Mouse (Mus musculus) hindbrain, embryonic 15.5 days (tissue): ENCODE results near the gene Flot2. TPM values are rescaled to one million over a fixed set of nuclear protein-coding genes. Genes with fewer than 3 reads are reported as not detected.

Experiments used
- ATAC-seq: fragments of 200-750 bp; cut with Nextera tagmentation; 2 replicates; pipeline ENCODE4 v1.8.0; 2017; ENCODE audit warnings: low read depth, moderate number of reproducible peaks, moderate TSS enrichment; ENCODE audit not compliant: low FRiP score
- H3K27ac ChIP-seq: fragments of 300-500 bp; sonication (generic); replicated peaks from 2 replicates; pipeline ENCODE4 v1.5.1; 2015; ENCODE audit warnings: mild to moderate bottlenecking, inconsistent platforms
- H3K27me3 ChIP-seq: fragments of 300-500 bp; sonication (generic); 2 replicates; pipeline ENCODE4 v1.6.1; 2015; ENCODE audit warnings: control low read depth, inconsistent platforms
- H3K36me3 ChIP-seq: fragments of 300-500 bp; sonication (generic); 2 replicates; pipeline ENCODE4 v1.6.1; 2015; ENCODE audit warnings: control low read depth, inconsistent platforms
- H3K4me1 ChIP-seq: fragments of 300-500 bp; sonication (generic); replicated peaks from 2 replicates; pipeline ENCODE4 v1.6.1; 2015; ENCODE audit warnings: control low read depth, inconsistent platforms
- H3K4me2 ChIP-seq: fragments of 300-500 bp; sonication (generic); 2 replicates; pipeline ENCODE4 v1.6.1; 2015; ENCODE audit warnings: moderate library complexity, mild to moderate bottlenecking, inconsistent platforms
- H3K4me3 ChIP-seq: fragments of 300-500 bp; sonication (generic); 2 replicates; pipeline ENCODE4 v1.5.1; 2015; ENCODE audit warnings: mild to moderate bottlenecking, inconsistent platforms
- H3K9ac ChIP-seq: fragments of 300-500 bp; sonication (generic); 2 replicates; pipeline ENCODE4 v1.6.1; 2015; ENCODE audit warnings: inconsistent platforms
- H3K9me3 ChIP-seq: fragments of 300-500 bp; sonication (generic); 2 replicates; pipeline ENCODE4 v1.6.1; 2016; ENCODE audit warnings: control low read depth, inconsistent platforms
- WGBS: fragments of 180-500 bp; shearing (Covaris S2); methylation state at CpG from one replicate; pipeline ENCODE4 v1.1.7; 2015; 5-methylcytosine and 5-hydroxymethylcytosine counted together
- polyA plus RNA-seq: library from polyadenylated mRNA; unstranded; fragments of >200 nt; fragmentation: Nextera tagmentation; extraction: Ambion mirVana; gene quantifications from 2 replicates; pipeline ENCODE4 v1.2.1, GENCODE M21; 2015

Gene Flot2
- polyA plus RNA-seq, 1 experiment from 2014 or later = 106 TPM

DNA sequence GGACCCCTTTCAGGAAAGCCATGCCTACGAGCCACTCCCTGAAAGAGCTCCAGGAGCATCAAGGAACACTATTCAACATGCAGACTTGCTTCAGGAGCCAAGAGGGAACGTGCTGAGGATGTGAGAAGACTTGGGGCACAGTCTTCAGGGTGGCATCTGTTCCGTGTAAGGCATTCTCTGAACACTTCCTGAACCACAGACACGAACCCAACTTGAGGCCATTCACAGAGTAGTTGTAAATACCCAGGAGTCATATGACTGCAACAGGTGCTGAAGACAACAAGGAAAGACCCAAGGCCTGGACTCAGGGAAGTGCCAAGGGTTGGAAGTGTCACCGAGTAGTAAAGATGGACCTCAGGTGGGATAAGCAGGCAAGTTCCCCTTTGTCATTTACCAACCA lies 29.8 kb downstream of the Flot2 start:
- 77% methylated on average over 5 of the region's 5 CpGs for WGBS
- Histone ChIP-seq H3K36me3 (peaks cover 5% of the 10 kb centered on the region; the same call in 1 of the 2 replicates), H3K9me3 (no peaks in the 10 kb centered on the region), H3K4me1 (no peaks in the 10 kb centered on the region), H3K4me2 (no peak overlapping the region), H3K27me3 (no peaks in the 10 kb centered on the region), H3K4me3 (no peak overlapping the region), H3K9ac (no peak overlapping the region), H3K27ac (no peak overlapping the region)
- no peak for ATAC-seq

DNA sequence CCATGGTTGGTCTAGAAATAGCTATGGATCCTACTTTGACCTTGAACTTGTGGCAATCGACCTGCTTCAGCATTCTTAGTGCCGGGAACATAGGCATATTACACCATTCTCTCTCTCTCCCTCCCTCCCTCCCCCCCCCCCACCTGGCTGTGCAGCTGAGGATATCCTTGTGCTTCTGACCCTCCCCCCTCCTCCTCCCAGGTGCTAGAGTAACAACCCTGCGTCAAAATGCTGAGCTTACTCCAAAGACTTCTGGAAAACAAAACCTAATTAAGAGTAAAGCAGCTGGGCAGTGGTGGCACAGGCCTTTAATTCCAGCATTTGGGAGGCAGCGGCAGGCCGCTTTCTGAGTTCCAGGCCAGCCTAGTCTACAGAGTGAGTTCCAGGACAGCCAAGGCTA lies 31.4 kb downstream of the Flot2 start:
- Histone ChIP-seq H3K36me3 (peaks cover 16% of the 10 kb centered on the region; the same call in 1 of the 2 replicates), H3K9ac (no peak overlapping the region), H3K9me3 (no peaks in the 10 kb centered on the region), H3K27ac (no peak overlapping the region), H3K4me2 (no peak overlapping the region), H3K4me1 (no peaks in the 10 kb centered on the region), H3K27me3 (no peaks in the 10 kb centered on the region), H3K4me3 (no peak overlapping the region)
- 80% methylated on average over 5 of the region's 5 CpGs for WGBS
- ATAC-seq = no peak

GRCm38 (mm10) chr11:78069646-78070045 lies 31.9 kb downstream of the Flot2 start:
- Histone ChIP-seq H3K9ac (no peak overlapping the region), H3K4me2 (no peak overlapping the region), H3K4me1 (no peaks in the 10 kb centered on the region), H3K27ac (no peak overlapping the region), H3K27me3 (no peaks in the 10 kb centered on the region), H3K4me3 (no peak overlapping the region), H3K9me3 (no peaks in the 10 kb centered on the region), H3K36me3 (peaks cover 19% of the 10 kb centered on the region)
- 86% methylated on average over 6 of the region's 6 CpGs for WGBS
- ATAC-seq = no peak

GRCm38 (mm10) chr11:78071938-78072337 lies 34.2 kb downstream of the Flot2 start:
- H3K27me3 ChIP-seq = no peaks in the 10 kb centered on the region
- peaks cover 36% of the 10 kb centered on the region for H3K36me3 ChIP-seq
- no peak overlapping the region for H3K4me3 ChIP-seq
- WGBS = 87% methylated on average over 5 of the region's 5 CpGs
- no peak overlapping the region for H3K9ac ChIP-seq
- H3K27ac ChIP-seq = no peak overlapping the region
- no peak for ATAC-seq
- H3K4me2 ChIP-seq = no peak overlapping the region
- H3K4me1 ChIP-seq = no peaks in the 10 kb centered on the region
- no peaks in the 10 kb centered on the region for H3K9me3 ChIP-seq

GRCm38 (mm10) chr11:78072425-78073130 lies 34.8 kb downstream of the Flot2 start:
- H3K27me3 ChIP-seq = no peaks in the 10 kb centered on the region
- H3K36me3 ChIP-seq = peaks cover 37% of the 10 kb centered on the region
- H3K27ac ChIP-seq = no peak overlapping the region
- 32% methylated on average over 6 of the region's 6 CpGs for WGBS
- no peak for ATAC-seq
- H3K4me3 ChIP-seq = no peak overlapping the region
- H3K4me1 ChIP-seq = no peaks in the 10 kb centered on the region
- H3K9me3 ChIP-seq = no peaks in the 10 kb centered on the region
- no peak overlapping the region for H3K9ac ChIP-seq
- no peak overlapping the region for H3K4me2 ChIP-seq

DNA sequence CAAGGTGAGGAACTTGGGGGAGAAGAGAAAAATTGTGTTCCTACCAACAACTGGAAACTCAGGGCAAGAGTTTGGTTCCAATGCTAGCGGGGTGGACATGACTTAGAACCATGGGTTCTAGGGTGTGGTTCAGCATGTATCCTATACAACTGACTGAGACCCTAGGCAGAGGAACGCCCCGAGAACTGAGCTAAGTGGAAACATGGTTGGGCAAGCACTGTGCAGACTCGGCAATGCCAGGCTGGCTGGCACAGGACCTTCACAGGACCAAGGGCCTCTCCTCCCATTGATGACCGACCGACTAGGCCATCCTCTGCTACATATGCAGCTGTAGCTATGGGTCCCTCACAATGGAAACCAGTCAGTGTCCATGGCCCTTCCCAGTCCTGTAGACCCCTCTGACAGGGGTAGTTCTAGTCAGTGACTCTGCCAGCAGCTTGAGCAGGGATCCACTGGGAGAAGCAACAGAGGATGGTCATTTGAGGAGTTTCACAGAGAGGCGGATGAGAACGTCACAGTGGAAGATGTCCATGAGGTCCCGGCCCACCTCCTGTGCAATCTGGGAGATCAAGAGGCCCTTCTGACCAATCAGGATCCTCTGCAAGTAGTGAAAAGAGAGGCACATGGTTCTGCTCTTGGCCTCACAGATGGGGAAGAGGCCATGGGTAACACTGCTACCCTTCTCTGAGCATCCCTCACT lies 36.0 kb downstream of the Flot2 start:
- no peak for ATAC-seq
- WGBS = 97% methylated on average over 9 of the region's 9 CpGs
- Histone ChIP-seq H3K9me3 (no peaks in the 10 kb centered on the region), H3K27me3 (no peaks in the 10 kb centered on the region), H3K36me3 (peaks cover 37% of the 10 kb centered on the region), H3K4me2 (no peak overlapping the region), H3K9ac (no peak overlapping the region), H3K4me1 (peaks cover under 1% of the 10 kb centered on the region; the same call in 1 of the 2 replicates), H3K4me3 (no peak overlapping the region), H3K27ac (no peak overlapping the region)

- Histone ChIP-seq H3K27ac (no peak overlapping the region), H3K4me3 (no peak overlapping the region), H3K27me3 (no peaks in the 10 kb centered on the region), H3K4me2 (no peak overlapping the region), H3K36me3 (peaks cover 37% of the 10 kb centered on the region), H3K9ac (no peak overlapping the region), H3K9me3 (no peaks in the 10 kb centered on the region), H3K4me1 (peaks cover 5% of the 10 kb centered on the region)
- ATAC-seq = no peak
- 95% methylated on average over 2 of the region's 2 CpGs for WGBS
Observed at GRCm38 (mm10) chr11:78074277-78074652, 36.5 kb downstream of the Flot2 start.

DNA sequence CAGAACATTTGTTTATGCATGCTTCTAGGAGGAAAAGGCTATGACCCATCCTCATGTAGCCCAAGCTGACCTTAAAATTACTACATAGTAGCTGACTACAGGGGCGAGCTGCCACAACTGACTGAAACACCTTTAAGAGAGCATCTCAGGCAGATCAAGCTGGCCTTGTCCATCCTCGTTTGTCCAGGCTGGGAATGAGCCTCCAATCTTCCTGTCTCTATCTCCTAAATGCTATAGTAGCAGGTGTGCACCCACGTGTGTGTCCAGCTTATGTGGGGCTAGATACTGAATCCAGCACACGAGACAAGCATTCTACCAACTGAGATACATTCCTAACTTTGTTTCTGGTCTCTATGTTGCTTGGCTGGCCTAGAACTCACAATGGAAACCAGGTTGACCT lies 36.9 kb downstream of the Flot2 start:
- H3K4me1 ChIP-seq = peaks cover 10% of the 10 kb centered on the region
- H3K36me3 ChIP-seq = peaks cover 37% of the 10 kb centered on the region
- no peak overlapping the region for H3K4me3 ChIP-seq
- no peak overlapping the region for H3K4me2 ChIP-seq
- ATAC-seq = no peak
- no peak overlapping the region for H3K9ac ChIP-seq
- H3K27ac ChIP-seq = no peak overlapping the region
- H3K9me3 ChIP-seq = no peaks in the 10 kb centered on the region
- 89% methylated on average over 4 of the region's 4 CpGs for WGBS
- no peaks in the 10 kb centered on the region for H3K27me3 ChIP-seq

- H3K9me3 ChIP-seq = no peaks in the 10 kb centered on the region
- peak; percentile 98 for ATAC-seq
- H3K4me2 ChIP-seq = peak within 1 kb of the TSS; percentile 76
- peak within 1 kb of the TSS; percentile 77 for H3K9ac ChIP-seq
- H3K4me1 ChIP-seq = peaks cover 15% of the 10 kb centered on the region
- H3K27me3 ChIP-seq = 0 out of 2 replicates have a peak, but pooled peaks cover 2% of the 10 kb centered on the region
- peaks cover 12% of the 10 kb centered on the region for H3K36me3 ChIP-seq
- peak within 1 kb of the TSS; percentile 77 for H3K4me3 ChIP-seq
- 1% methylated on average over 42 of the region's 42 CpGs for WGBS
- peak within 1 kb of the TSS; percentile 90 for H3K27ac ChIP-seq
Observed at GRCm38 (mm10) chr11:78079961-78080921, 42.5 kb downstream of the Flot2 start, which contains the start of gene Eral1. TSS of gene Eral1 (minus strand) at chr11:78080383.

- Histone ChIP-seq H3K27ac (no peak overlapping the region), H3K9me3 (no peaks in the 10 kb centered on the region), H3K36me3 (no peaks in the 10 kb centered on the region), H3K4me3 (no peak overlapping the region), H3K9ac (no peak overlapping the region), H3K27me3 (0 out of 2 replicates have a peak, but pooled peaks cover 2% of the 10 kb centered on the region), H3K4me2 (no peak overlapping the region), H3K4me1 (peaks cover 15% of the 10 kb centered on the region)
- WGBS = 40% methylated on average over 1 of the region's 1 CpGs
- no peak for ATAC-seq
Observed at GRCm38 (mm10) chr11:78083595-78083994, 45.9 kb downstream of the Flot2 start.

GRCm38 (mm10) chr11:78086925-78087479 lies 49.3 kb downstream of the Flot2 start:
- no peaks in the 10 kb centered on the region for H3K9me3 ChIP-seq
- no peaks in the 10 kb centered on the region for H3K36me3 ChIP-seq
- 0 out of 2 replicates have a peak, but pooled peaks cover 2% of the 10 kb centered on the region for H3K27me3 ChIP-seq
- no peak overlapping the region for H3K4me2 ChIP-seq
- H3K4me3 ChIP-seq = no peak overlapping the region
- H3K4me1 ChIP-seq = no peaks in the 10 kb centered on the region
- no peak overlapping the region for H3K9ac ChIP-seq
- no peak overlapping the region for H3K27ac ChIP-seq
- WGBS = 76% methylated on average over 4 of the region's 4 CpGs
- ATAC-seq = no peak
